Mouse (Mus musculus): ENCODE results near the gene Aox2. TPM values are rescaled to one million over a fixed set of nuclear protein-coding genes. Genes with fewer than 3 reads are reported as not detected.

Aox2 gene
- polyA plus RNA-seq, 1 experiment, result 0.46 TPM

DNA sequence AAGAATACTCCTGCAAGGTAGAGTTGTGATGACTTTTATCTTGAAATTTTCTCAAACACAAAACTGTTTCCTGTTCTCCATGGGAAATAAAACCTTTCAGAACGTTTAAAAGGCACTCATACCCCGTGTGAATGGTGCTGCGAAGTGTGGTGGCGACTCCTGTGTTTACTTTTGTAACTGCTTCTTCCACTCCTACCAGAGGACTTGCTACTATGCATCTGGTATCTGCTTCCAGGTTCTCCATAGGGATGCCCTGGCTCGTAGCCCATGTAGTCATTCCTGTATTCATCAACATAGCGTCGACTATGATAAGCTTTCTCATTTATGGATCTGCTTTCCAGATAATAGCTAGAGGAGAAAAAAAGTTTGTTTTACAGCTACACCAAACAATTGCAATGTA, 142.8 kb downstream of the Aox2 start:
- WGBS, result 49% methylated on average over 7 of the region's 7 CpGs
- Histone ChIP-seq H3K27ac (ENCODE audit: control insufficient read depth, insufficient read depth, low read length) (no peak overlapping the region), H3K4me3 (ENCODE audit: control insufficient read depth, insufficient read depth, low read length) (no peak overlapping the region), H3K4me1 (replicated peaks; ENCODE audit: control insufficient read depth, insufficient read depth, low read length) (peaks cover 8% of the 10 kb centered on the region), H3K27me3 (ENCODE audit: control insufficient read depth, insufficient read depth, low read length) (no peaks in the 10 kb centered on the region), H3K36me3 (ENCODE audit: control insufficient read depth, insufficient read depth, low read length) (peaks cover 54% of the 10 kb centered on the region)
- no peak for DNase-seq
- no peak for TF ChIP-seq POLR2A (IDR thresholded peaks at IDR 0.05; ENCODE audit: control insufficient read depth, extremely low read depth, insufficient read depth, low read length, poor library complexity)
- no peak for TF ChIP-seq CTCF (IDR thresholded peaks at IDR 0.05; ENCODE audit: borderline replicate concordance, control insufficient read depth, extremely low read depth, insufficient read depth, low read length, poor library complexity)

- H3K36me3 ChIP-seq (ENCODE audit: control insufficient read depth, insufficient read depth, low read length), result peaks cover 35% of the 10 kb centered on the region
- H3K4me3 ChIP-seq (ENCODE audit: control insufficient read depth, insufficient read depth, low read length), result peak overlapping the region; percentile 97
Measured at GRCm38 (mm10) chr1:58422879-58423278, 144.8 kb downstream of the Aox2 start.

DNA sequence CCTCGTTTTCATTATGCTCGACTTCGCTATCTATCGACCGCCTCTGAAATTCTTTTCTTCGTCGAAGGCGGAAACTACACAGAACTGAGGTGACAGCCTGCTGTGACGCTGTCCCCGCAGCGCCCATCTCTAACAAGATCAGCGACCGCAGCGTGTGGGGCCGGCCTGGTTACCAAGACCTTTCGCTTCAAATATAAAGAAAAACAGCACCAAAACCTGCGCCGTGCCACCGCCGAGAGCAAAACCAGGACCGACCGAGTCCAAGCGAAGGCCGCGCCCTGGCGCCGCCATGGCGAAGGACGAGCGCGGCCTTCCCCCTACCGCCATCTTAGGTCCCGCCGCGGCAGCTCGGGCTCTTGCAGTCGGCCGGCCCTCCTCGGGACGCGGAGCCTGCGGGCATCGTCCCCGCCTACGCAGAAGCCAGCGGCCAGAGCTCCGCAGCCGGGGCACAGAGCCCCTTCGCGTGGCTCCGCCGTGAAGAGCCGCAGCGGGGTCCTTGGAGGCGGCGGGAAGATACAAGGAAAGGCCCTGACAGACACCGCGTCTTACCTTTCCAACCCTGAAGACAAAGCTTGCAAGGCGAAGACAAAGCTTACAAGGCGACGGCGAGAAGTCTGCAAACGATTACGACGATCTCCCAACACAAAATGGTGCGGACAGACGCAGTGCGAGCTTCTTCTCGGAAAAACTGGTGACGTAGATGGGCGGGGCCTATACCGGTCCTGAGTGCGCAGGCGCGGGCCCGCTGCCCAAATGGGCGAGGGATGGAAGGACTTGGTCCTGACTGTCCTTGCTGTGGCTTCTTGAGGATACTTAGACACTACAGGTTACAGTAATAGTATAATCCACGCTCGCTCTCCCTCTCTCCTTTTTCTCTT, 145.5 kb downstream of the Aox2 start, which contains the start of gene Clk1:
Clk1 (minus strand) TSS at position 696 of the 878 bp plus-strand sequence.
- Histone ChIP-seq H3K36me3 (ENCODE audit: control insufficient read depth, insufficient read depth, low read length) (peaks cover 27% of the 10 kb centered on the region), H3K4me1 (replicated peaks; ENCODE audit: control insufficient read depth, insufficient read depth, low read length) (peaks cover 8% of the 10 kb centered on the region), H3K4me3 (ENCODE audit: control insufficient read depth, insufficient read depth, low read length) (peak within 1 kb of the TSS; percentile 97), H3K27me3 (ENCODE audit: control insufficient read depth, insufficient read depth, low read length) (no peaks in the 10 kb centered on the region), H3K27ac (ENCODE audit: control insufficient read depth, insufficient read depth, low read length) (peak within 1 kb of the TSS; percentile 99)
- peak; percentile 96 for DNase-seq
- 0 out of 2 replicates have a peak, but pooled peaks have one; percentile 39 for TF ChIP-seq CTCF (IDR thresholded peaks at IDR 0.05; ENCODE audit: borderline replicate concordance, control insufficient read depth, extremely low read depth, insufficient read depth, low read length, poor library complexity)
- TF ChIP-seq POLR2A (IDR thresholded peaks at IDR 0.05; ENCODE audit: control insufficient read depth, extremely low read depth, insufficient read depth, low read length, poor library complexity), result peak; percentile 95
- under 1% methylated on average over 79 of the region's 79 CpGs for WGBS

More at GRCm38 (mm10) chr1:58422879-58423278, 144.8 kb downstream of the Aox2 start:
- Histone ChIP-seq H3K27me3 (ENCODE audit: control insufficient read depth, insufficient read depth, low read length) (no peaks in the 10 kb centered on the region), H3K4me1 (replicated peaks; ENCODE audit: control insufficient read depth, insufficient read depth, low read length) (peaks cover 8% of the 10 kb centered on the region), H3K27ac (ENCODE audit: control insufficient read depth, insufficient read depth, low read length) (peak overlapping the region; percentile 99)
- TF ChIP-seq CTCF (IDR thresholded peaks at IDR 0.05; ENCODE audit: borderline replicate concordance, control insufficient read depth, extremely low read depth, insufficient read depth, low read length, poor library complexity), result no peak
- TF ChIP-seq POLR2A (IDR thresholded peaks at IDR 0.05; ENCODE audit: control insufficient read depth, extremely low read depth, insufficient read depth, low read length, poor library complexity), result no peak
- DNase-seq, result peak; percentile 35
- WGBS, result 1% methylated on average over 13 of the region's 13 CpGs

DNA sequence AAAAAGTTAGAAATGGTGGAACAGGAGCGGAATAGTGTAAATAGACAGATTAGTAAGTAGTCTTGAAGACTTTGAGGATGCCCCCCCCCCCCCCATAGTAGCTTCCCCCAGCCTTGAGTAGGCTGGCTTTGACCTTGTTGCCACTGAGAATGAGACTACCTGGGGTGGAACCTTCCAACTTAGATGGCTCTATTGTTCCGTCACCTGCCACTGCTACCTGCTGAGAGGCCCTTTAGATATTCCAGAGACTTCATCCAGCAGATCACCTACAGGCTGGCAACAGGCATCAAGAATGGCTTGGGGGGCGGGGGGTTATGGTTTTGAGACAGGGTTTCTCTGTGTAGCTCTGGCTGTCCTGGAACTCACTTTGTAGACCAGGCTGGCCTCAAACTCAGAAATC, 146.4 kb downstream of the Aox2 start:
- 95% methylated on average over 3 of the region's 3 CpGs for WGBS
- TF ChIP-seq POLR2A (IDR thresholded peaks at IDR 0.05; ENCODE audit: control insufficient read depth, extremely low read depth, insufficient read depth, low read length, poor library complexity) (no peak), CTCF (IDR thresholded peaks at IDR 0.05; ENCODE audit: borderline replicate concordance, control insufficient read depth, extremely low read depth, insufficient read depth, low read length, poor library complexity) (no peak)
- no peak for DNase-seq
- Histone ChIP-seq H3K4me3 (ENCODE audit: control insufficient read depth, insufficient read depth, low read length) (no peak overlapping the region), H3K27me3 (ENCODE audit: control insufficient read depth, insufficient read depth, low read length) (no peaks in the 10 kb centered on the region), H3K27ac (ENCODE audit: control insufficient read depth, insufficient read depth, low read length) (no peak overlapping the region), H3K4me1 (replicated peaks; ENCODE audit: control insufficient read depth, insufficient read depth, low read length) (peaks cover 8% of the 10 kb centered on the region), H3K36me3 (ENCODE audit: control insufficient read depth, insufficient read depth, low read length) (peaks cover 18% of the 10 kb centered on the region)

Other genes starting within 250 kb of the Aox2 start
- gene Aox1, start 248.4 kb upstream of the Aox2 start, polyA plus RNA-seq (2012; rRNA removed), result 2.1 and 2.4 TPM in 2 replicates
- gene Aox3, start 165.2 kb upstream of the Aox2 start, polyA plus RNA-seq (2012; rRNA removed), result 0.20 and 0.43 TPM in 2 replicates
- gene Aox4, start 67.9 kb upstream of the Aox2 start, polyA plus RNA-seq (2012; rRNA removed), result 0.18 and 0.43 TPM in 2 replicates
- 42.1 and 44.7 TPM in 2 replicates for gene Bzw1, start 114.6 kb downstream of the Aox2 start, polyA plus RNA-seq (2012; rRNA removed)
- gene Clk1, start 145.7 kb downstream of the Aox2 start, polyA plus RNA-seq (2012; rRNA removed), result 85.3 and 112 TPM in 2 replicates
- 18.6 and 19.0 TPM in 2 replicates for gene Nif3l1, start 166.8 kb downstream of the Aox2 start, polyA plus RNA-seq (2012; rRNA removed)
- 19.6 and 30.4 TPM in 2 replicates for gene Ppil3, start 167.2 kb downstream of the Aox2 start, polyA plus RNA-seq (2012; rRNA removed)
- gene Orc2, start 226.8 kb downstream of the Aox2 start, polyA plus RNA-seq (2012; rRNA removed), result 22.9 and 28.1 TPM in 2 replicates

Measured in thymus, adult 2 months (tissue).